Mouse (Mus musculus) sigmoid colon, adult 10 weeks (tissue): ENCODE measurements around the gene Zap70. TPM values are rescaled to one million over a fixed set of nuclear protein-coding genes. Genes with fewer than 3 reads are reported as not detected.

Experiments used
- polyA plus RNA-seq: library from polyadenylated mRNA; stranded (reverse); fragments of 350-450 nt; fragmentation: Illumina TruSeq; extraction: RNeasy Lipid Tissue Mini Kit (QIAGEN cat#74804); gene quantifications from one replicate; pipeline ENCODE4 v1.2.3, GENCODE M21; 2014; ENCODE audit warnings: low read depth, low replicate concordance

The Zap70 gene
- polyA plus RNA-seq = not detected

GRCm38 (mm10) chr1:36761568-36761967 lies at the start of gene Zap70:
Zap70 (plus strand) TSS chr1:36761798.

GRCm38 (mm10) chr1:36714311-36714710 lies 47.3 kb upstream of the Zap70 start, which contains the start of gene Actr1b:
Actr1b (minus strand) TSS chr1:36714422.

Other genes starting within 250 kb of the Zap70 start
- 9.8 TPM for gene Cnnm3, start 249.9 kb upstream of the Zap70 start, polyA plus RNA-seq
- 5.0 TPM for gene Ankrd23, start 224.9 kb upstream of the Zap70 start, polyA plus RNA-seq
- gene Gm42417, start 222.4 kb upstream of the Zap70 start, polyA plus RNA-seq = not detected
- 3.0 TPM for gene Ankrd39, start 214.4 kb upstream of the Zap70 start, polyA plus RNA-seq
- gene Sema4c, start 203.4 kb upstream of the Zap70 start, polyA plus RNA-seq = 0.95 TPM
- gene Fam178b, start 78.6 kb upstream of the Zap70 start, polyA plus RNA-seq = not detected
- gene Cox5b, start 70.3 kb upstream of the Zap70 start, polyA plus RNA-seq = 114 TPM
- not detected for gene 4933424G06Rik, start 51.6 kb upstream of the Zap70 start, polyA plus RNA-seq
- 19.0 TPM for gene Actr1b, start 47.4 kb upstream of the Zap70 start, polyA plus RNA-seq
- gene Tmem131, start 181.9 kb downstream of the Zap70 start, polyA plus RNA-seq = 104 TPM